Mouse (Mus musculus) cortical plate, adult 2 months (tissue): ENCODE measurements around the gene Hmbs.

ENCODE experiments used
- CTCF ChIP-seq: fragments of 200-500 bp; IDR thresholded peaks from 2 replicates; pipeline ENCODE4 v1.5.1; 2011; ENCODE audit warnings: mild to moderate bottlenecking, control low read depth, low read length; ENCODE audit not compliant: insufficient read depth; ENCODE audit errors: extremely low read depth
- POLR2A ChIP-seq: fragments of 200-500 bp; IDR thresholded peaks from 2 replicates; pipeline ENCODE4 v1.6.1; 2011; ENCODE audit warnings: mild to moderate bottlenecking, low read length, control low read depth; ENCODE audit not compliant: insufficient read depth; ENCODE audit errors: extremely low read depth

DNA sequence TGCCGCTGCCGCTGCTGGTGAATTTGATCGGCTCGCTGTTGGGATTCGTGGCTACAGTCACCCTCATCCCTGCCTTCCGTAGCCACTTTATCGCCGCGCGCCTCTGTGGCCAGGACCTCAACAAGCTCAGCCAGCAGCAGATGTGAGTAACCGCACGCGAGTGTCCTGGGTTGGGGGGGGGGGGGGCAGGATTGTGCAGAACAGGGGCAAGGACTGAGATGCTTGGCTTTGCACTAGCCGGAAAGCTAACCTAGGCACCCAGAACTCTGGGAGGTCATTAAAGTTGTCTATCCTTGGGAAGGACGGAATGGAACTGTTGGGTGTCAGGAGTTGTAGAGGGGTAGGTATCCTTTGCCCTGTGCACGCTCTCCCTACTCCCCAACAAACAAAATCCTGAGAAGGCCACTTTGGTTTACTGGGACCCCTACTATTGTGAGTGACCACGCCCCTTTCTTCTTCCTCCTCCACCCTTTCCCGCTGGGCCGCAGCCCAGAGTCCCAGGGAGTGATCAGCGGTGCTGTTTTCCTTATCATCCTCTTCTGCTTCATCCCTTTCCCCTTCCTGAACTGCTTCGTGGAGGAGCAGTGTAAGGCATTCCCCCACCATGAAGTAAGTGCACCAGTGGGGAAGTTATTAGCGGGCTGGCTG, 16.8 kb downstream of the Hmbs start:
- TF ChIP-seq CTCF, result no peak
- no peak for TF ChIP-seq POLR2A
